Mouse (Mus musculus) lung, postnatal 4 days (tissue): ENCODE measurements around the gene Pde6g.
A peak's percentile ranks its signal among the peaks of the same experiment; 100 is the strongest.

ENCODE experiments used
- DNase-seq, 2 experiments: peaks; one replicate each; pipeline ENCODE4 v3.0.0; 2021

The Pde6g gene

GRCm38 (mm10) chr11:120453306-120453705 lies at the start of gene Pde6g:
Gene Pde6g, minus strand, starts transcription at chr11:120453500.
- no peak for DNase-seq

GRCm38 (mm10) chr11:120501701-120502100 lies 48.4 kb upstream of the Pde6g start:
- no peak for DNase-seq

GRCm38 (mm10) chr11:120501018-120501417 lies 47.7 kb upstream of the Pde6g start:
- no peak for DNase-seq

DNA sequence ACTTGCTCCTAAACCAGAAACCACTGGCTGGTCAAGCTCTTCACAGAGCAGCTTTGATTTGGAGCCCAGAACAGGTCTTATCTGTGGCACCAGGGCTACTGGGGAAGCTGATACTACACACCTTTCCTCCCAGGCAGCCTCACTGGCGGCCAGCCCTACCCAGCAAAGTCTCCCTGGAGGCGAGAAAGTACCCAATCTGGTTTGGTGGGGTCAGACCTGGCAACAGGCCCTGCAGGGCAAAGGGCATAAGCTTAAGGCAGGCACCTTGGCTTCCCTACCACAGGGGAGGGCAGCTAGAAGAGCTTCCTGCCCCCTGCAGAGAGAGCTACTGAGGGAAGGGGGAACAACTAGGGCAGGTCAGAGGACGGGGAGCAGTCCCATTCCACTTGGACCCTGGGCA lies 47.1 kb upstream of the Pde6g start:
- peak; percentile 69 to 83 for DNase-seq

DNA sequence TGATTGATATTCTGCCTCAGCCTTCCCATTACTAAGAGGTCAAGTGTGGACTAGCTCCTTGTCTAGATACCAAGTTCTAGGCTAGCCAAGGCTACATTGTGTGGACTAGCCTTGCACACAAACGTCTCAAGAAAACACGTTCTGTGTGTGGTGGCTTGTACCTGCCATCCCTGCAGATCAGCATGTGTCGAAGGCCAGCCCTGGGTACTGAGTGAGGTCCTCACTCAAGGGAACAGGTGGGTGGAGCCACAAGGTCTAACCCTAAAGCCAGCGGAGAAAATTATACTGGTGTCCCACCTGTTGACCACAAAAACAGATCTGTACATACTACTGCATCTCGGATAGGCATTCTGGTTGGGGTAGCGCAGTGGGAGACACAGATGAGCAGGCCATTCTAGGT lies 46.6 kb upstream of the Pde6g start:
- DNase-seq = no peak

DNA sequence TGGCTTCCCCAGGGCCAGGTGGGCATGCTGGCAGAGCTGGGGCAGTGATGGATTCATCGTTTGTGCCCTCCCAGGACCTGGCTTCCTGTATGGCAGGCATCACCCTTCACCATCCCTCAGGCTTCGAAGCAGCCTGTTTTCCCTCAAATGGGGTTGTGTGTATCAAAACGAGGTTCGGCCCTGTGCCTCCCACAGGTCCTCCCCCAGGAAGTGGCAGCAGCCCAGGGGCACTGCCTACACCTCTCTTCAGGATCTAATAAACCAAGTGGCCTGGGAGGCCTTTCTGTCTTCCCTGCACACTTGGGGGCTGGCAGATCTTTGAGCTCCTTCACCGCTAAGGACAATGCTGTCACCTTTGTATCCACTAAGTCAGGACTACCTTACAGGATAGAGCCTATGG lies 45.6 kb upstream of the Pde6g start:
- no peak for DNase-seq

- DNase-seq = no peak
These were observed 44.9 kb upstream of the Pde6g start for GRCm38 (mm10) chr11:120498226-120498625.

- DNase-seq = no peak
These were observed 44.1 kb upstream of the Pde6g start for GRCm38 (mm10) chr11:120497436-120497835.

- DNase-seq = no peak
These were observed 40.6 kb upstream of the Pde6g start for GRCm38 (mm10) chr11:120493911-120494310.

DNA sequence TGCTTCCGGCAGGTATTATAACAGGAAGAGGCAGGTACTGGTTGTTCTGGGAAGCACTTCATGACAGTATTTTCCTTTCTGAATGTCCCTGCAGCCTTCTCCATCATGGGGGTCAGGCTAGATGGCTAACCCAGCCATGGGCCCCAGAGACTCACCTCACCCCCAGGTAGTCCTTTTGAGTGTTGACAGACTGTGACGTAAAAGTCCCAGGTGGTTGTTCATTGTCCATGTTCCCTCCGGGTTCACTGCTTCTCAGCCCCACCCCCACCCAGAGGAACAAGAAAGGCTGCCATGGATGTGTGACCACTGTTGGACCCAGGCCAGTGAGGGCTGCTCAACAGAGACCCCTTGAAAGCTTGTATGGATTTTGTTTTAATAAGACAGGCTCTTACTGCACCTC lies 40.1 kb upstream of the Pde6g start:
- no peak for DNase-seq

DNA sequence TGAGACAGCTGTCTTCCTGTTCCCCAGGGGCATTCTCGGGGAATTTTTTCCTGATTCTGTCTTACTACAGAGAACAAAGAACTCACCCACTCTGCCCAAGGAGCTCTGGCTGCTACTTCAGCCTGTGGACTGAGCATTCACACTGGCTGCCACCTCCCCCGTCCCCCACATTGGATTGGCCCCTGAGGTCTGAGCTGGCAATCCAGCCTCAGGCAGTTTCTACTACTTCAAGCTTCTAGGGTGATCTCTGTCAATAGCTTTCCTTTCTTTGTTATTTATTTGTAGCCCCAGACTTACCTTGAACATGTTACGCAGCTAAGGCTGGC lies 39.5 kb upstream of the Pde6g start:
- DNase-seq = peak in 1 of 2 experiments; percentile 22

DNA sequence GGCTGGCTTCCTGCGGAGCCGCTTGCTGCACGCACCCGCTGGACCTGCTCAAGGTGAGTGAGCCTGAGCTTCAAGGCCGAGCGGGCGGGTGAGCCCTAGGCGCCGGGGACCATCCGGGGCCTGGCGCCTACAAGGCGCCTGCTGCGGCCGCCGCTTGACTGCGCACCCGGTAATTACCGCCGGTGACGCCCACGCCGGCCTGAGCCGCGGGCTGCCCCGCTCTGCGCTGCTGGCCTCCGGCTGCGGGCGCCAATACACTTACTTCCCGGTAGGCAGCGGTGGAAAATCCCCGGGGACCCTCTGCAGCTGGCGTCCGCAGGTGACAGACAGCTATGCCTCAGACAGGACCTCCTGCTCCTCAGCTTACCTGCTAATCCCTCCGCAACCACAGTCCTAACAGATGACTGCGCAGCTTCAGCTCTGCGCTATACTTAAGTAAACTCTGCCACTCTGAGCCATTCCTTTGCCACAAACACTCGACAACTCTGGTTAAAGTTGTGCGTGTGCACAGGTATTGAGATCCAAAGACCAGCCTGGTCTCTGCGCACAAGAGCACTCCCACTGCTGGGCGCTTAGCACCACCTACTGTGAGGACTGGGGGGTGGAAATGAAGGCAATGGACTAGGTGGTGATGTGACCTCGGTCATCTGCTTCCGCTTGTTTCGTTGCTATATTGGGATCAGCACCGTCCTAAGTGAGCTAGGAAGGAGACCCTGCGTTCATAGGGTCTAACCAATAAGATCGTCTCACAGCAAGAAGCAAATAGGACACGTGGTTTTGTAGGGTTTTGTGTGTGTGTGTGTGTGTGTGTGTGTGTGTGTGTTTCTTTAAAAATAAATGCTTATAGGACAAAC lies 39.0 kb upstream of the Pde6g start:
- peak; percentile 44 to 54 for DNase-seq

- DNase-seq = peak; percentile 92 to 93
These were observed 38.2 kb upstream of the Pde6g start, which contains the start of gene Slc25a10 for GRCm38 (mm10) chr11:120491317-120492023. Gene Slc25a10, plus strand, starts transcription at chr11:120491840.

DNA sequence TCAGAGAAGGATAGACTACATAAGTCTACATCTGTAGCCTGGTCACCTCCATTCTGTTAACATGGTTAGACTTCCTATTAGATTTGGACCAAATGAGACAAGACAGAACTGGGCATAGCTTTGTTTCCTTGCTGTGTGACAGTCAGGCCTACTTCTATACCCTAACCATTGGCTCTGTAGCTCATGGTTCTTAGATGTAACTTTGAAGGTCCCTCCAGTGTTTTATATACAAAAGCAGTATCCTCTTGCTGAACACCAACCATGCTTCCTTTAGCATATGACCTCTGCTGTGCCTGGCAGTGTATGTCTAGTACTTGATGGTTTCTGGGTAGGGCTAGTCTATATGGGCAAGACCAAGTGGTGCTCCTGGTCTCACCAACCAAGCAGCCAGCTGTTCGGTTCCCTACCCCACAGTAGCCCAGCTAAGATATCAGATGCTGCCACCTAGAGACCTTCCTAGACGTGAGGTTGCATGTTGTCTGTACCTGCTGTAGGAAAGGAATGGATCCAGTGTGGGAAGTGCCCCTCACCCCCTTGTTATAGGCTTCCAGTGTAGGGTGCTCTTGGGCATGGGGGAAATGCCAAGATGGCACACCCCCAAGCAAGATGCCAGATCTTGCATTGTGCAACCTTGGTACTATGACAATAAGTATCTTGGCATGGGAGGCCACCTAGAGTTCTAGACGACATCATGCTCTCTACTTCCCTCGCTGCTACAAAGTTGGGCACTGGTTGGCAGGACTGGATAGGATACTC lies 37.2 kb upstream of the Pde6g start:
- DNase-seq = peak in 1 of 2 experiments; percentile 18

GRCm38 (mm10) chr11:120489054-120489761 lies 35.9 kb upstream of the Pde6g start:
- DNase-seq = peak; percentile 71 to 82

DNA sequence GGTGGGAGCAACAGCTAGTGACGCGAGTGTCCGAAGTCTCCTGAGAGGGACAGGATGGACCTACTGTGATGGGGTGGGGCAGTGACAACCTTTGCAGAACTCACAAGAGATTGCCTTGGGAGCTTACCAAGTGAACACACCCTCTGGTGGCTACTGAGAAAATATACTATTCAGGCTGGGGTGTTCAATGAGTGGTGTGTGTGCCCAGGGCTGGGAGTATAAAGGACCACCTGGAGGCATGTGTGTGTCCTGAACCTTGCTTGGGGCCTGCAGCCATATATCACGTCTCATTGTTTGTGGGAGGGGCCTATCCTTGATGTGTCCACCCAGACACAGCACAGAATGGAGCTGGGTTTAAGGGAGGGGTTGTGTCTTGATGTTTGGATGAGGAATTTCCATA lies 35.2 kb upstream of the Pde6g start:
- DNase-seq = no peak

GRCm38 (mm10) chr11:120485251-120485650 lies 32.0 kb upstream of the Pde6g start:
- no peak for DNase-seq

DNA sequence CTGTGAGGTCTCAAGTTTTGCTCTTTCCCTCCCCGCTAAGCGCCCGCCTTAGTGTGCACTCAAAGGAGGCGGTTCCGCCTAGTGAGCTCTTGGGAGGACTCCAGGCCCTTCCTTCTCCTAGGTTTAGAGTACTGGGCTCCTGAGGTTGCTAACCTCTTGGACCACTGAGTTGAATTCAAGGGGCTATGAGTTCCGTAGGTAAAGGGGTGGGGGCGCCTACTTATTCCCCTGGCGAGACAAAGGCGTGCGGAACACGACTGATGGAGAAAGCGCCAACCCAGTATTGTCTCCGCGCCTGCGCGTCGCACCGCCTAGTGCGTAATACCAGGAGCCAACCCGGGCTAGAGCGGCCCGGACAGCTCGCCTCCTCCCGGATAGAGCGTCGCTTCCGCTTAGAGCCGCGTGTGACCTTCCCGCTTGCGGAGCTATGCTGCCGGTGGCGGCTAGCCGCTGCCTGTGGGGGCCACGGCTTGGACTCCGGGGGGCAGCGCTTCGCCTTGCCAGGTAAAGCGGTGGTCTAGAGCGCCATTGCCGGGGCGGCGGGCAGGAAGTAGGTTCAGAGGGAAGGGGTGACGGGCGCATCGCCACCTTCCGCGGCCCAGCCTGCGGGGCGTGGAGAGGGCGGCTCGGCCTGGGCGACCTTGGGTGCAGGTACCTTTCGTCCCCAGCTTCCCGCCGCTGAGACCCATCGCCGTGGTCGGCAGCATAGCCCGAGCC lies 31.1 kb upstream of the Pde6g start, which contains the start of gene Mrpl12:
Gene Mrpl12 (plus strand): TSS at position 349 of the 717 bp plus-strand sequence.
- peak; percentile 90 to 92 for DNase-seq

GRCm38 (mm10) chr11:120483448-120483934 lies 30.2 kb upstream of the Pde6g start:
- no peak for DNase-seq

GRCm38 (mm10) chr11:120472052-120472451 lies 18.8 kb upstream of the Pde6g start:
- DNase-seq = no peak

GRCm38 (mm10) chr11:120467736-120468092 lies 14.4 kb upstream of the Pde6g start:
- DNase-seq = no peak
